Mouse (Mus musculus): ENCODE measurements around the gene Parpbp. TPM values are rescaled to one million over a fixed set of nuclear protein-coding genes. Genes with fewer than 3 reads are reported as not detected.

The Parpbp gene
- 0.79 and 0.94 TPM in 2 replicates for polyA plus RNA-seq (2015; fragmentation: Nextera tagmentation; extraction: Ambion mirVana)

DNA sequence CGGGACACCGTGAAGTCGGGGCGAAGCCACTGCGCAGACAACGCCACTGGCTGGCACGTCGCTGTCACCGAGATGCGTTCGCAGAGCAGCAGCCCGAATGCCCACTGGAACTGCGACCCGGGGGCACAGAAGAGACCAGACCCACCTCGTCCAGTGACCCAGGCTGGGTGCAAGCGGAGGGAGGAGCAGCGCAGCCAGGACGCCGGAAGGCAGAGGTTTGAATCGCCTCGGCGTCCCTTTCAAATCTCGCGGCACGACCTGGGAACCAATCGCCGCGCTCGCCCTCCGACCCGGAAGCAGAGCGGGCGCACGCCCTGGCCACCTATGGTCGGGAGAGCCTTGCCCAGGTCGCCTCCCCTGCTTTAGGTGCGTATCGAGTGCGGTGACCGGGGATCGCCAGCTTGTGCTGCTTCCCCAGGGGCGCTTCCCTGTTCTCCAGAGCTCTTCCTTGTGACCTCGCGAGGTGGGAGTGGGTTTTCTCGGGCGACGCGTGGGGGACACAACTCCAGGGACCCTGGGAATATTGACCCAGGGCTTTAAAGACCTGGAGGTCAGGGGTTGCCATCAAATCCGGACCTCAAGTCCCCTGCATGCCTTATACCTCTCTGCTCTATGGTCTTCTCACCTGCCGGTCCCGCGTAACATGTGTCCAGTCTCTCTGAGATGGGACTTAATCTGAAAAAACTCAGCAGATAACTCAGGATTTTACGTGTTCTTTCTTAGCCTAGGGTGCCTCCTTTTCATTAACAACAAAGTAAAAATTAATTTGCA, at the start of gene Parpbp, which contains the start of gene Nup37:
Parpbp (minus strand) TSS at position 235 of the 771 bp plus-strand sequence.
Nup37 (plus strand) TSS at position 286 of the 771 bp plus-strand sequence.
- Histone ChIP-seq H3K4me3 (ENCODE audit: low read depth, low read length) (peak within 1 kb of the TSS; percentile 65), H3K9ac (replicated peaks; ENCODE audit: low read depth) (peak within 1 kb of the TSS; percentile 68; the same call in 1 of the 2 replicates), H3K4me1 (ENCODE audit: insufficient read depth, low read depth, low read length) (peaks cover 2% of the 10 kb centered on the region; the same call in 1 of the 2 replicates), H3K27ac (ENCODE audit: low read length) (no peak within 1 kb of the TSS; the same call in 1 of the 2 replicates), H3K9me3 (ENCODE audit: low read length) (no peaks in the 10 kb centered on the region), H3K4me2 (replicated peaks; ENCODE audit: low read depth, low read length) (peak within 1 kb of the TSS; percentile 90), H3K27me3 (replicated peaks; ENCODE audit: insufficient read depth, low read length) (no peaks in the 10 kb centered on the region), H3K36me3 (ENCODE audit: insufficient read depth, low read length) (no peaks in the 10 kb centered on the region)
- DNase-seq (ENCODE audit: low spot score) (peak; percentile 87), ATAC-seq (peak; percentile 99)
- TF ChIP-seq EP300 (IDR thresholded peaks at IDR 0.05) (no peak), CTCF (IDR thresholded peaks at IDR 0.05) (no peak)
- under 1% methylated on average over 52 of the region's 53 CpGs for WGBS

- 0 out of 2 replicates have a peak, but pooled peaks cover 4% of the 10 kb centered on the region for H3K4me1 ChIP-seq (ENCODE audit: insufficient read depth, low read depth, low read length)
- peak; percentile 30 for DNase-seq (ENCODE audit: low spot score)
- peak overlapping the region; percentile 26; the same call in 1 of the 2 replicates for H3K27ac ChIP-seq (ENCODE audit: low read length)
- WGBS, result 47% methylated on average over 7 of the region's 7 CpGs
- H3K9ac ChIP-seq (replicated peaks; ENCODE audit: low read depth), result no peak overlapping the region
- no peak overlapping the region for H3K4me2 ChIP-seq (replicated peaks; ENCODE audit: low read depth, low read length)
- no peaks in the 10 kb centered on the region for H3K36me3 ChIP-seq (ENCODE audit: insufficient read depth, low read length)
- ATAC-seq, result no peak
- no peaks in the 10 kb centered on the region for H3K9me3 ChIP-seq (ENCODE audit: low read length)
- H3K4me3 ChIP-seq (ENCODE audit: low read depth, low read length), result no peak overlapping the region
- TF ChIP-seq CTCF (IDR thresholded peaks at IDR 0.05) (no peak), EP300 (IDR thresholded peaks at IDR 0.05) (no peak)
- no peaks in the 10 kb centered on the region for H3K27me3 ChIP-seq (replicated peaks; ENCODE audit: insufficient read depth, low read length)
These were observed 20.8 kb upstream of the Parpbp start for GRCm38 (mm10) chr10:88167438-88168077.

DNA sequence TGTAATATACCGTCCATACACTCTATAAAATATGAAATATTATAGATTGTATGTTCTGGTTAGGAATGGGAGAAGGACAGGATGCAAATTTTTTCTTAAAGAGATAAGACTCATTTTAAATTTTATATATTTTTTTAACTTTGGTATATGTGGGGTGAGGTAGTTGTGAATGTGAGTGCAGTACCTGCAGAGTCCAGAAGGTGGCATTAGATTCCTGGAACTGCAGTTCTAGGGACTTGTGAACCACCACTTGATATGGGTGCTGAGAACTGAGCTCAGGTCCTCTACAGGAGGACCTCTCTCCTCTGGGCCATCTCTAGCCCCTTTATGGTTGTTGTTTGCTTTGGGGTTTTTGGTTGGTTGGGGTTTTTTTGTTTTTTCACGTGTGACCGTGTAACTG, 19.4 kb upstream of the Parpbp start:
- Histone ChIP-seq H3K27ac (ENCODE audit: low read length) (no peak overlapping the region), H3K4me2 (replicated peaks; ENCODE audit: low read depth, low read length) (no peak overlapping the region), H3K4me1 (ENCODE audit: insufficient read depth, low read depth, low read length) (0 out of 2 replicates have a peak, but pooled peaks cover 4% of the 10 kb centered on the region), H3K9ac (replicated peaks; ENCODE audit: low read depth) (no peak overlapping the region), H3K4me3 (ENCODE audit: low read depth, low read length) (no peak overlapping the region), H3K36me3 (ENCODE audit: insufficient read depth, low read length) (peaks cover 4% of the 10 kb centered on the region; the same call in 1 of the 2 replicates), H3K27me3 (replicated peaks; ENCODE audit: insufficient read depth, low read length) (no peaks in the 10 kb centered on the region), H3K9me3 (ENCODE audit: low read length) (no peaks in the 10 kb centered on the region)
- WGBS, result 86% methylated on average over 3 of the region's 3 CpGs
- TF ChIP-seq EP300 (IDR thresholded peaks at IDR 0.05) (no peak), CTCF (IDR thresholded peaks at IDR 0.05) (peak; percentile 42)
- ATAC-seq (no peak), DNase-seq (ENCODE audit: low spot score) (no peak)

DNA sequence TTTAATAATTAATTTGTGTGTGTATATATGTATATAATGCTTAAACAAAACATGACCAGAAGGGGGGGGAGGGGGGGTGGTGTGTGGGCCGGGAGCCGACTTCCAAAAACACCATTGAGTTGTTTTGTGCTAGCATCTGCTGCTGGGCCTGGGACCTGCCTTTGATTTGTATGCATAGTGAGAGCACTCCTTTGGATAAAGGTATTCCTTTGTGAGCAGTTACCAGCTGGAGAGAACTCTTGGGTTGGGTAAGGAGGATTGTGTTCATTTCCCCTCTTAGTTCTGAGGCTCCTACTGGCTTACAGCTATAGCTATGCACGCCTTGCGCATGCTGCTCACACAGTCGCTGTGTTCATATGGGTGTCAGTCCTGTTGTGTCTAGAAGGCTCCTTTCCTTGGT, 15.9 kb upstream of the Parpbp start:
- TF ChIP-seq CTCF (IDR thresholded peaks at IDR 0.05) (no peak), EP300 (IDR thresholded peaks at IDR 0.05) (no peak)
- H3K4me3 ChIP-seq (ENCODE audit: low read depth, low read length), result no peak overlapping the region
- 95% methylated on average over 5 of the region's 5 CpGs for WGBS
- H3K27me3 ChIP-seq (replicated peaks; ENCODE audit: insufficient read depth, low read length), result no peaks in the 10 kb centered on the region
- DNase-seq (ENCODE audit: low spot score), result no peak
- H3K36me3 ChIP-seq (ENCODE audit: insufficient read depth, low read length), result peaks cover 4% of the 10 kb centered on the region; the same call in 1 of the 2 replicates
- H3K27ac ChIP-seq (ENCODE audit: low read length), result no peak overlapping the region
- no peak for ATAC-seq
- no peak overlapping the region for H3K9ac ChIP-seq (replicated peaks; ENCODE audit: low read depth)
- no peaks in the 10 kb centered on the region for H3K9me3 ChIP-seq (ENCODE audit: low read length)
- H3K4me2 ChIP-seq (replicated peaks; ENCODE audit: low read depth, low read length), result no peak overlapping the region
- 0 out of 2 replicates have a peak, but pooled peaks cover 3% of the 10 kb centered on the region for H3K4me1 ChIP-seq (ENCODE audit: insufficient read depth, low read depth, low read length)

- Histone ChIP-seq H3K4me2 (replicated peaks; ENCODE audit: low read depth, low read length) (no peak overlapping the region), H3K36me3 (ENCODE audit: insufficient read depth, low read length) (peaks cover 4% of the 10 kb centered on the region; the same call in 1 of the 2 replicates), H3K9ac (replicated peaks; ENCODE audit: low read depth) (no peak overlapping the region), H3K27me3 (replicated peaks; ENCODE audit: insufficient read depth, low read length) (no peaks in the 10 kb centered on the region), H3K9me3 (ENCODE audit: low read length) (no peaks in the 10 kb centered on the region), H3K4me1 (ENCODE audit: insufficient read depth, low read depth, low read length) (no peaks in the 10 kb centered on the region), H3K4me3 (ENCODE audit: low read depth, low read length) (no peak overlapping the region), H3K27ac (ENCODE audit: low read length) (no peak overlapping the region)
- TF ChIP-seq EP300 (IDR thresholded peaks at IDR 0.05) (no peak), CTCF (IDR thresholded peaks at IDR 0.05) (no peak)
- 96% methylated on average over 2 of the region's 2 CpGs for WGBS
- DNase-seq (ENCODE audit: low spot score) (no peak), ATAC-seq (no peak)
These were observed 15.4 kb upstream of the Parpbp start for GRCm38 (mm10) chr10:88162096-88162495.

DNA sequence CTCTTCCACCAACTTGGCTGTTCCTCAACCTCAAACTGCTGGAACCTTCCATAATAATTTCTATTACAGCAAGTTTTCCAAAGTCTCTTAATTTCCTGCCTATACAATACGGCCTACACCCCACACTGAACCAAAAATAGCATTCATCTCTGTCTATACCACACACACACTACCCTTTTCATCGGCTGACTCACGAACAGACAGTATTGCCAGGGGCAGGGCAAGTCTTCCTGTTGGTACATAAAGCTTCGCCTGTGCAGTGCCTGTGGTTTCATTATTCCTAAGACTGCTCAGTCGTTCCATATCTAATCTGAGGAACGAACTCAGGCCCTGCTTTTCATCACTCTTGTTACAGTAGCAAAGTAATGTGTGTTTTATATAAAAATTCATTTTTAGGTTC, 4.9 kb upstream of the Parpbp start:
- no peak overlapping the region for H3K4me2 ChIP-seq (replicated peaks; ENCODE audit: low read depth, low read length)
- DNase-seq (ENCODE audit: low spot score) (no peak), ATAC-seq (no peak)
- no peaks in the 10 kb centered on the region for H3K27me3 ChIP-seq (replicated peaks; ENCODE audit: insufficient read depth, low read length)
- H3K9ac ChIP-seq (replicated peaks; ENCODE audit: low read depth), result no peak overlapping the region
- WGBS, result 91% methylated on average over 6 of the region's 6 CpGs
- H3K36me3 ChIP-seq (ENCODE audit: insufficient read depth, low read length), result 0 out of 2 replicates have a peak, but pooled peaks cover 4% of the 10 kb centered on the region
- no peak overlapping the region for H3K27ac ChIP-seq (ENCODE audit: low read length)
- H3K9me3 ChIP-seq (ENCODE audit: low read length), result no peaks in the 10 kb centered on the region
- no peak overlapping the region for H3K4me3 ChIP-seq (ENCODE audit: low read depth, low read length)
- no peaks in the 10 kb centered on the region; the same call in 1 of the 2 replicates for H3K4me1 ChIP-seq (ENCODE audit: insufficient read depth, low read depth, low read length)
- no peak for TF ChIP-seq CTCF (IDR thresholded peaks at IDR 0.05)
- no peak for TF ChIP-seq EP300 (IDR thresholded peaks at IDR 0.05)
